Mouse (Mus musculus) forebrain, embryonic 14.5 days (tissue): Measurements from ENCODE around the gene Tnpo1. TPM values are rescaled to one million over a fixed set of nuclear protein-coding genes. Genes with fewer than 3 reads are reported as not detected.
A peak's percentile ranks its signal among the peaks of the same experiment; 100 is the strongest.

ENCODE experiments used
- ATAC-seq: fragments of 200-750 bp; cut with Nextera tagmentation; 2 replicates; pipeline ENCODE4 v1.8.0; 2017; ENCODE audit warnings: mild to moderate bottlenecking, moderate library complexity
- DNase-seq: peaks from one replicate; pipeline ENCODE4 v3.0.0-alpha.2; 2015; ENCODE audit warnings: low spot score
- H3K27ac ChIP-seq: fragments of 300-500 bp; sonication (generic); 2 replicates; pipeline ENCODE4 v1.5.1; 2014; ENCODE audit warnings: low read depth, mild to moderate bottlenecking, control low read depth, low read length, moderate library complexity
- H3K27me3 ChIP-seq: fragments of 300-500 bp; sonication (generic); replicated peaks from 2 replicates; pipeline ENCODE4 v1.6.1; 2014; ENCODE audit warnings: low read length, control low read depth, mixed read lengths; ENCODE audit not compliant: control insufficient read depth, insufficient read depth
- H3K36me3 ChIP-seq: fragments of 300-500 bp; sonication (generic); 2 replicates; pipeline ENCODE4 v1.6.1; 2014; ENCODE audit warnings: low read length, control low read depth; ENCODE audit not compliant: control insufficient read depth, insufficient read depth
- H3K4me1 ChIP-seq: fragments of 300-500 bp; sonication (generic); 2 replicates; pipeline ENCODE4 v1.6.1; 2014; ENCODE audit warnings: antibody characterized with exemption, low read length, control low read depth; ENCODE audit not compliant: control insufficient read depth, insufficient read depth
- H3K4me2 ChIP-seq: fragments of 300-500 bp; sonication (generic); 2 replicates; pipeline ENCODE4 v1.6.1; 2014; ENCODE audit warnings: mild to moderate bottlenecking, control low read depth, low read length
- H3K4me3 ChIP-seq: fragments of 300-500 bp; sonication (generic); 2 replicates; pipeline ENCODE4 v1.5.1; 2014; ENCODE audit warnings: low read depth, low read length, control low read depth
- H3K9ac ChIP-seq: fragments of 300-500 bp; sonication (generic); 2 replicates; pipeline ENCODE4 v1.6.1; 2014; ENCODE audit warnings: mild to moderate bottlenecking, low read length, control low read depth, moderate library complexity
- H3K9me3 ChIP-seq: fragments of 300-500 bp; sonication (generic); replicated peaks from 2 replicates; pipeline ENCODE4 v1.6.1; 2016; ENCODE audit warnings: low read length, control low read depth, mixed read lengths; ENCODE audit not compliant: control insufficient read depth
- WGBS: fragments of 180-500 bp; shearing (Covaris S2); extraction: QIAGEN DNeasy Blood & Tissue Kit; methylation state at CpG from one replicate; pipeline ENCODE4 v1.1.7; 2014; 5-methylcytosine and 5-hydroxymethylcytosine counted together
- polyA plus RNA-seq: library from polyadenylated mRNA; unstranded; fragments of >200 nt; fragmentation: Nextera tagmentation; extraction: Ambion mirVana; gene quantifications from 2 replicates; pipeline ENCODE4 v1.2.1, GENCODE M21; 2014

Tnpo1 gene
- polyA plus RNA-seq, 1 experiment from 2014 or later, result 59.2 TPM

DNA sequence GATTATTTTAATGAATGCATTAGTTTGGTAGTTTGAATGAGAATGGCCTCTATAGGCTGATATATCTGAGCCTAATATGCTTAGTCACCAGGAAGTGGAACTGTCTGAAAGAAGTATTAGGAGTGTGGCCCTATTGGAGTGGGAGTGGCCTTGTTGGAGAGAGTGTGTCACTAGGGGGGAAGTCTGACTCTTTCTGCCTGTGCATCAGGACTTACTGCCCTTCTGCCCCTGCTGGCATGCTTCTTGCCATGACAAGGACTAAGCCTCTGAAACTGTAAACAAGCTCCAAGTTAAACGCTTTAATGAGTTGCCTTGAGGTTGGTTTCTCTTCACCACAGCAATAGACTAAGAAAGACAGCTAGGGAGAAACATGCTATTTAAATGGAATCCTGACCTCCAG is 54.9 kb downstream of the Tnpo1 start:
- no peaks in the 10 kb centered on the region for H3K27me3 ChIP-seq
- WGBS, result 69% methylated on average over 1 of the region's 1 CpGs
- DNase-seq (no peak), ATAC-seq (no peak)
- H3K4me3 ChIP-seq, result no peak overlapping the region
- peaks cover 86% of the 10 kb centered on the region for H3K36me3 ChIP-seq
- H3K4me2 ChIP-seq, result no peak overlapping the region
- no peaks in the 10 kb centered on the region for H3K4me1 ChIP-seq
- H3K9me3 ChIP-seq, result no peaks in the 10 kb centered on the region
- H3K27ac ChIP-seq, result no peak overlapping the region
- H3K9ac ChIP-seq, result no peak overlapping the region

DNA sequence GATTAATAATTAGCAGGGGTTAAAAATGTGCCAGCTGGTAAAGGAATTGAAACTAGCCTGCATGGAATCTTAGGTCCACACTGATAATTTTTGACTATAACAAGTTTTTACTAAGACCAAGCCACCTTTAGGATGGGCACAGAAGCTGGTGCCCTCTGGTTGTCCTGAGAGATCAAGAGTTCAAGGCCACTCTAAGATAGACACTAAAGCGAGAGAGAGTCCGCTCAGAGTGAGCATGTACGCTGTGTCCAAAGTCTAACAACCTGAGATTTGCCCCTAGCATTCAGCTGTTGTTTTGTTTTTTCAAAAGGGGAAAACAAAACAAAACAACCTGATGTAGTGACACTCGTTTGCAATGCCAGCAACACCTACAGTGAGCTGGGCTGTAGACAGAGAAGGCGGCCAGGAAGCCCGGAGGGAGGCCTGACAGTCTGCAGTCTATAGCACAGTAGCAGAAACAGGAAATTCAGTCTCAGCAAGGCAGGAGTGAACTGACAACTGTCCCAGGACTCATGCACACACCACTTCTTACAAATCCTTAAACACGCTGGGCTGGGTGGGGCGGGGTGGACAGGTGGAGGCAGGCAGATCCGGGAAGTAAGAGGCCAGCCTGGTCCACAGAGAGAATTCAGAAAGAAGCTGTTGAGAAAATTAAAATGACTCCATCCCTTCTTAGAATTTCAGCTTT is 57.8 kb downstream of the Tnpo1 start:
- Histone ChIP-seq H3K4me2 (no peak overlapping the region), H3K4me1 (no peaks in the 10 kb centered on the region), H3K9ac (no peak overlapping the region), H3K27me3 (no peaks in the 10 kb centered on the region), H3K4me3 (no peak overlapping the region), H3K27ac (no peak overlapping the region), H3K36me3 (peaks cover 90% of the 10 kb centered on the region), H3K9me3 (no peaks in the 10 kb centered on the region)
- ATAC-seq (no peak), DNase-seq (no peak)
- WGBS, result 93% methylated on average over 9 of the region's 9 CpGs

DNA sequence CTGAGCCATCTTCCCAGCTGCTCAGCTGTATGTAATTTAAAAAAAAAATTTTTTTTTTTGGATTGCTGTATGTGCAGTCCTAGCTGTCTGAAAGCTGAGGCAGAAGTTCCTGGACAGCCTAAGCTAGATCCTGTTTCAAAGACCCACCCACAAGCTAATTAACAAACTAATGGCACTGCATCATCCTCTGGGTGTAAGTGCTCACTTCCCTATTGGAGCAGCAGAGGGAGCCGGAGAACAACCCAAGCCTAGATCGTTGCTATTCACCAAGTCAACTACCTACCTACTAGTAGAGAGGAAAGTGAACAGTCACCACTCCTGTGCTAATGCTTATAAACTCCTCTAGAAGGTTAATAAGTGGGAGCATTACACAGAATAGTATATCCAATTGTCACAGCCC is 58.4 kb downstream of the Tnpo1 start:
- Histone ChIP-seq H3K27ac (no peak overlapping the region), H3K9ac (no peak overlapping the region), H3K4me2 (no peak overlapping the region), H3K9me3 (no peaks in the 10 kb centered on the region), H3K4me3 (no peak overlapping the region), H3K36me3 (peaks cover 92% of the 10 kb centered on the region), H3K4me1 (no peaks in the 10 kb centered on the region), H3K27me3 (no peaks in the 10 kb centered on the region)
- ATAC-seq, result peak; percentile 58
- WGBS, result 43% methylated on average over 2 of the region's 2 CpGs
- peak; percentile 76 for DNase-seq

DNA sequence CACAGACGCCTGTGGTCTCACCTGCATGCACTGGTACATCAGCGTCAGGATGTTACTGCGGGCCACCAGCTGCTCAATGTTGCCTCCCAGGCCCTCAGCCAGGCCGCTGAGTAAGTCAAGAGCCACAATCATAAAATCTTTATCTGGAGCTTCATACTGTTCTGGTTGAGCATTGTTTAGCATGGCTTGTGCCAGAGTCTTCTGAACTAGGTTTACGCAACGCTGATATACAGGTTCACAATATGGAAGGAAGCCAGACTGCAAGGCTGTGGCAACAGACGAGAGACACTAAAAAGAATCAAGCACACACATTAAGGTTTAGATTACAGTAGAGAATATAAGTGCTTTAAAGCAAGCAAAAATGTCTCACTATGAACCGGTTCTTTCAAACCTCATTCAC is 70.9 kb downstream of the Tnpo1 start:
- Histone ChIP-seq H3K27ac (no peak overlapping the region), H3K27me3 (no peaks in the 10 kb centered on the region), H3K4me3 (no peak overlapping the region), H3K4me2 (no peak overlapping the region), H3K36me3 (peaks cover 77% of the 10 kb centered on the region), H3K9me3 (no peaks in the 10 kb centered on the region), H3K9ac (no peak overlapping the region), H3K4me1 (no peaks in the 10 kb centered on the region)
- 96% methylated on average over 8 of the region's 8 CpGs for WGBS
- ATAC-seq (no peak), DNase-seq (no peak)

DNA sequence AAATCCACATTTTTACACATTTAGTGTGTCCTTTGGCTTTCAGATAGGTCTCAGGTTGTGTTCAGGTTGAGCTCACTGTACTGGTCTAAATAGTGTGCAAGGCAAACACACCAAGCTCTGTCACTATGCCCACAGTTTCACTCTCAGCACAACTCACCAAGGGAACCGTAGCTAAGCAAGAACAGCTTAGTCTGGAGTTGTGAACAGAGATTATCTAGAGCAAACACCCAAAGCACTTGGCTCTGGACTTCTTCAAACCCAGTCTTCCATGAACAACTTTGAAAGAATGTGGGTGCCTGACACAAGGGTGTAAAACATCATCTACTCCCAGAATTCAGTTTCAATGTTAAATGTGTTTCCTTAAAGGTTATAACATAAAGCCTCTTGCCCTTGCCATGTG is 80.4 kb downstream of the Tnpo1 start:
- no peak overlapping the region for H3K9ac ChIP-seq
- 77% methylated on average over 1 of the region's 1 CpGs for WGBS
- no peak overlapping the region for H3K27ac ChIP-seq
- no peaks in the 10 kb centered on the region for H3K4me1 ChIP-seq
- ATAC-seq (no peak), DNase-seq (no peak)
- H3K4me3 ChIP-seq, result no peak overlapping the region
- H3K4me2 ChIP-seq, result no peak overlapping the region
- no peaks in the 10 kb centered on the region for H3K9me3 ChIP-seq
- no peaks in the 10 kb centered on the region for H3K27me3 ChIP-seq
- peaks cover 60% of the 10 kb centered on the region for H3K36me3 ChIP-seq

DNA sequence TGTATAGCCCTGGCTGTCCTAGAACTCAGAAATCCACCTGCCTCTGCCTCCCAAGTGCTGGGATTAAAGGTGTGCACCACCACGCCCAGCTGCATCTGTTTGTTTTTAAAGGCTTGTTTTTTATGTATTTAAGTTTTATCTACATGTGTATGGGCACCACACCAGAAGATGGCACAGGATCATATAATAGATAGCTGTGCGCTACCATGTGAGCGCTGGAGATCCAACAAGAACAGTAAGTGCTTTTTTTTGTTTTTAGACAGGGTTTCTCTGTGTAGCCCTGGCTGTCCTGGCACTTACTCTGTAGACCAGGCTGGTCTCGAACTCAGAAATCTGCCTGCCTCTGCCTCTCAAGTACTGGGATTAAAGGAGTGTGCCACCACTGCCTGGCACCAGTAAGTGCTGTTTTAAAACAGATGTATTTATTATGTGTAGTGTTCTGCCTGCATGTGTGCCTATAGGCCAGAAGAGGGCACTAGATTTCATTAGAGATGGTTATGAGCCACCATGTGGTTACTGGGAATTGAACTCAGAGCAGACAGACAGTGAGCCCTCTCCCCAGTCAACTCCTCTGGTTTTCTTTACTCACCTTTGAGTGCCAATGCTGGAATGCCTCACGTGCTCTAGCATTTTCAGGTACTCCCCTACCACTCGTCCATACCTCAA is 89.6 kb downstream of the Tnpo1 start:
- no peak overlapping the region for H3K9ac ChIP-seq
- H3K9me3 ChIP-seq, result no peaks in the 10 kb centered on the region
- H3K4me2 ChIP-seq, result no peak overlapping the region
- H3K4me1 ChIP-seq, result no peaks in the 10 kb centered on the region
- WGBS, result 88% methylated on average over 6 of the region's 6 CpGs
- ATAC-seq, result no peak
- H3K27me3 ChIP-seq, result no peaks in the 10 kb centered on the region
- H3K27ac ChIP-seq, result no peak overlapping the region
- peak; percentile 31 for DNase-seq
- no peak overlapping the region for H3K4me3 ChIP-seq
- peaks cover 32% of the 10 kb centered on the region for H3K36me3 ChIP-seq

DNA sequence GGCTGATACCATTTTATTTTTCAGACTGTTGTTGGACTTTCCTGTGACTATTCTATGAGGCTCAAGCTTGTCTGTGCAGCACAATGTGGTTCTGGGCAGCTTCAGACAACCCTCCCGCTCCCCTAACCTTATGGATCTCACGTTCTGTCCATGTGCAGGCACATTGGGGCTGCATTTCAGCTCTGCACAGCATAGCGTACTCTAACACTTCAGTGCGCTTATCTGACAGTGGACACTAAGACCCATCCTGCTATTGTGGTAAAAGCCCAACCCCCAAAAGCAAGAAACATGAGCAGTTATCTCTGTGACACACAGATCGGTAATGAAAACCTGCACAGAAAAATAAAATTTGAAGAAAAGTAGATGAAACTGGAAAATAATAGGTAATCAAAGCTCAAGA is 90.4 kb downstream of the Tnpo1 start:
- no peaks in the 10 kb centered on the region for H3K9me3 ChIP-seq
- ATAC-seq (no peak), DNase-seq (no peak)
- 91% methylated on average over 5 of the region's 5 CpGs for WGBS
- no peak overlapping the region for H3K9ac ChIP-seq
- H3K4me3 ChIP-seq, result no peak overlapping the region
- no peaks in the 10 kb centered on the region for H3K4me1 ChIP-seq
- H3K36me3 ChIP-seq, result peaks cover 27% of the 10 kb centered on the region
- H3K27ac ChIP-seq, result no peak overlapping the region
- no peak overlapping the region for H3K4me2 ChIP-seq
- H3K27me3 ChIP-seq, result no peaks in the 10 kb centered on the region

DNA sequence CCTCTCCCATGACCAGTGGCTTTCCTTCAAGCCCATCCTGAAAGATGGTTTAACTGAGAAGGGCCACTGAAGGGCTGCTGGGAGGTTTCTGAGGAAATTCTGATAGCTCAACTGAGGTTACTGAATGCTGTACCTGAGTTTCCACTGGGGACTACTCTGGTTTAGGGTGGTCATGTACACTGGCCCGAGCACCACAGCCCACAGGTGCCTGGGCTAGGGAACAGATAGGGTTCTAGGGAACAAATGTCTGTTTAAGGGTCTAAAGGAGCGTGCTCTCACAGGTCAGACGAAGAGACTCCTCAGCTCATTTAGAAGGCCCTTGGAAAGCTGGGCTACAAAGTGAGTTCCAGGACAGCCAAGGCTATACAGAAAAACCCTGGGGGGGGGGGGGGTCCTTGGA is 91.5 kb downstream of the Tnpo1 start:
- ATAC-seq, result no peak
- no peak overlapping the region for H3K27ac ChIP-seq
- WGBS, result 80% methylated on average over 3 of the region's 3 CpGs

DNA sequence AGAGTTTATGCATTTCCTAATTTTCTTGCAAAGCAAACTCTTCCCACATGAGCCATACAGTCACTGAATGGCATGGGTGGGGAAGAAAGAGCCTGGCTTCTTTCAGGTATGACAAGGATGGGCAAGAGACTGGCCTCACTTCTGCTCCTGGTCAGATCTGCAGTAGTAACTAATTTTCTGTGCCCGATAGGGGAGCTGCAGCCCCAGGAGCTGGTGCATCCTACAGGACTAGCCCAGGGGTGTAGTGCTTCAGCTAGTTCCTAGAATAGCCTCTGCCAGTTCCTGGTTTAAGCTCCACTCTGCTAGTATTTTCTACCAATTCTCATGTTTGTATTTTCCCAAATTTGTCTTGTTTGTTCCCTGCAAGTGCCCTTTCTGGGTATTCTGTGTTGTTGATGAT is 92.0 kb downstream of the Tnpo1 start:
- DNase-seq, result no peak
- Histone ChIP-seq H3K4me2 (no peak overlapping the region), H3K27ac (no peak overlapping the region)

More for the DNA sequence above, 91.5 kb downstream of the Tnpo1 start:
- Histone ChIP-seq H3K4me1 (no peaks in the 10 kb centered on the region), H3K4me2 (no peak overlapping the region), H3K9ac (no peak overlapping the region), H3K4me3 (no peak overlapping the region), H3K9me3 (no peaks in the 10 kb centered on the region), H3K27me3 (no peaks in the 10 kb centered on the region), H3K36me3 (peaks cover 18% of the 10 kb centered on the region)
- DNase-seq, result no peak

More for the DNA sequence above, 92.0 kb downstream of the Tnpo1 start:
- Histone ChIP-seq H3K9me3 (no peaks in the 10 kb centered on the region), H3K36me3 (peaks cover 15% of the 10 kb centered on the region), H3K9ac (no peak overlapping the region), H3K27me3 (no peaks in the 10 kb centered on the region), H3K4me3 (no peak overlapping the region), H3K4me1 (no peaks in the 10 kb centered on the region)
- ATAC-seq, result no peak
- 71% methylated on average over 1 of the region's 1 CpGs for WGBS
